Mouse (Mus musculus) cerebellum, postnatal 4 days (tissue): ENCODE measurements around the gene Smurf2.

Source experiments
- DNase-seq, 2 experiments: peaks; one replicate each; pipeline ENCODE4 v3.0.0; 2022; ENCODE audit warnings: low spot score in 2 of 2, mixed read lengths in 1 of 2

The Smurf2 gene

DNA sequence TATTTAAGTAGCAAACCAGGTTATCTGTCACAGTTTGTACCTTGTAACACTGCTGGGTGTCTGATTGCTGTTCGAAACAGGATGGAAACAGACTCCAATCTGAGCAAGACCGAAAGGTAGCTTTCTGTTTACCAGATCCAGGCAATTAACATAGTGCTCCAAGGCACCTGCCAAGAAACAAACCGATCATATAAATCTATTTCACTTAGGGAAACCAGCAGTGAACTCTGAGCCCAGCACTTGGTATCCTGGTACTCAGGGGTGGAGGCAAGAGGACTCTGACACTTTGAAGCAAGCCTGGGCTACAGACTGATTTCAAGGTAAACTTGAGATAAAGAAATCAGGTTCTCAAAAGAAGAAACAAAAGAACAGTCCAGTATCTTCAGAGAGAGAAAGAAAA lies 143.1 kb downstream of the Smurf2 start:
- DNase-seq, result no peak

DNA sequence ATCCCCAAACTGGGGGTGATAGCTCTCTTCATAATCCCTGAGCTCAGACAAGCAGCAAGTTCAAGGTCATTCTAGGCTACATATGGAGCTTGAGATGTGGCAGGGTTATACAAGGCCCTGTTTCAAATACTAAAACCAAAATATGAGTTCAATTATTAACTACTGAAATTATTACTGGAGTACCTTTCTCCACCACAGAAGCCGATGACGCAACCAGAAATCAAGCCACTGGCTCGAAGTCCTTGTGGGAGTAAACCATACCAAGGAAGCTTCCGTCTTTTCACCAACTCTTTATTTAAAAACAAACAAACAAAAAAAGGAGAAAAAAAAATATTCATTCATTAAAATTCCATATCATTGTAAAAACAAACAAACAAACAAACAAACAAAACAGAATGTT lies 143.6 kb downstream of the Smurf2 start:
- no peak for DNase-seq

DNA sequence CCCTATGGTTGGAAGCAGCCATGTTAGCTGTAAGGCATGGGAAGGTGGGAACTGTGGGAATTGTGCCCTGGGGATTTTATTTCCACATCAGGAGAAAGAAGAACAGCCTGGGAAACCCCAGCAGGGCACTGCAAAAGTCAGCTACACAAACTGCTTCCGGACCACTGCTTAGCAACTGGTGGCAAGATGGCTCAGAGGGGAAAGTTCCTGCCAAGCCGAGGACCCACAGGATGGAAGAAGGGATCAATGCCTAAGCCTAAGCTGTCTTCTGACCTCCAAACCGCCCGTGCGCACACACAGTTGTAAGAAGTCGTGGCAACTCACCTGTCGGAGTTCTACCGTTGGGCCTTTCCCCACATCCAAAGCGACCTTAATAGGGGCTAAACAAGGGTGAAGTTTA lies 147.5 kb downstream of the Smurf2 start:
- DNase-seq, result no peak

DNA sequence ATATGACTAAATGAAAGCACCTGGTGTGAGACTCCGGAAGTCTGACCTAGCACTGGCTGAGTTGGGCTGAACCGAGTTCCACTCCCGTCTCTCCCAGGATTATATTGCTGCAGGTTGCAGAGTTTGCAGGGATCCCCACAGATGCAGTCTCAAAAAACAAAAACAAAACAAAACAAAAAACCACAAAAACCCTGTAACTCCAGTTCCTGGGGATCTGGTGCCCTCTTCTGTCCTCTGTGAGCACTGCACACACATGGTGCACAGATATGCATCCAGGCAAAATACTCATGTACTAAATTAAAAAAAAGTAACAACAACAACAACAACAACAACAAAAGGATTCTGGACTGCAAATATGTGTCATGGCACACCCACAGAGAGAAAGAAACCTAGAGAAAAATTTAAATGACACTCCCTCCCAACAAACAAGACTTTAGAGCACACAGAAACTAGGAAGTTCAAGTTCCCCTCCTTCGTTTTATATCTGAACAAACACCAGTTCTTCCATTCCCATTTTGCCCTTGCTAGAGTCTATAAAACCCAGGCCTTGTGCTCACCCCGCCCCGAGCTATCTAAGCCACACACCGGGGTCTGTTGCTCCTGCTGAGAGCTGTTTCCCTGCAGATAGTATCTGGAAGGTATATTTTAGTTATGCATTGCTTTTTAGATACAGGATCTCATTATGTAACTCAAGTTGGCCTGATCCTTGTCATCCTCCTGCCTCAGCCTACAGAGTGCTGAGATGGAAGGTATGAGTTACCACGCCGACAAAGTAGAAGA lies 150.1 kb downstream of the Smurf2 start:
- no peak for DNase-seq
